Mouse (Mus musculus) heart, postnatal 0 days (tissue): ENCODE data around the gene Snx18. TPM values are rescaled to one million over a fixed set of nuclear protein-coding genes. Genes with fewer than 3 reads are reported as not detected.

Source experiments
- ATAC-seq: fragments of 200-750 bp; cut with Nextera tagmentation; 2 replicates; pipeline ENCODE4 v1.8.0; 2017; ENCODE audit warnings: low read depth, moderate number of reproducible peaks, moderate library complexity; ENCODE audit not compliant: insufficient read depth
- DNase-seq: peaks from one replicate; pipeline ENCODE4 v3.0.0-alpha.2; 2016; ENCODE audit warnings: low spot score
- H3K27ac ChIP-seq: fragments of 300-500 bp; sonication (generic); 2 replicates; pipeline ENCODE4 v1.5.1; 2014; ENCODE audit warnings: low read depth, mild to moderate bottlenecking
- H3K27me3 ChIP-seq: fragments of 300-500 bp; sonication (generic); 2 replicates; pipeline ENCODE4 v1.6.1; 2014; ENCODE audit warnings: low read length, mixed read lengths; ENCODE audit not compliant: control insufficient read depth, insufficient read depth
- H3K36me3 ChIP-seq: fragments of 300-500 bp; sonication (generic); replicated peaks from 2 replicates; pipeline ENCODE4 v1.6.1; 2014; ENCODE audit warnings: low read length, mixed read lengths; ENCODE audit not compliant: control insufficient read depth, insufficient read depth
- H3K4me1 ChIP-seq: fragments of 300-500 bp; sonication (generic); 2 replicates; pipeline ENCODE4 v1.6.1; 2014; ENCODE audit warnings: antibody characterized with exemption; ENCODE audit not compliant: control insufficient read depth, insufficient read depth
- H3K4me2 ChIP-seq: fragments of 300-500 bp; sonication (generic); 2 replicates; pipeline ENCODE4 v1.6.1; 2014; ENCODE audit warnings: low read depth, mild to moderate bottlenecking, low read length, moderate library complexity
- H3K4me3 ChIP-seq: fragments of 300-500 bp; sonication (generic); 2 replicates; pipeline ENCODE4 v1.5.1; 2014; ENCODE audit warnings: low read depth, low read length
- H3K9ac ChIP-seq: fragments of 300-500 bp; sonication (generic); replicated peaks from 2 replicates; pipeline ENCODE4 v1.6.1; 2014; ENCODE audit warnings: low read depth, low read length, mixed read lengths
- H3K9me3 ChIP-seq: fragments of 300-500 bp; sonication (generic); replicated peaks from 2 replicates; pipeline ENCODE4 v1.6.1; 2016; ENCODE audit warnings: low read length; ENCODE audit not compliant: control insufficient read depth
- CTCF ChIP-seq: IDR thresholded peaks from 2 replicates; pipeline ENCODE4 v1.5.1; 2016; ENCODE audit warnings: antibody characterized with exemption, control low read depth, low read depth
- EP300 ChIP-seq: IDR thresholded peaks from 2 replicates; pipeline ENCODE4 v1.6.1; 2016; ENCODE audit warnings: antibody characterized with exemption, low read depth
- WGBS: fragments of 180-500 bp; shearing (Covaris S2); extraction: QIAGEN DNeasy Blood & Tissue Kit; methylation state at CpG from one replicate; pipeline ENCODE4 v1.1.7; 2014; 5-methylcytosine and 5-hydroxymethylcytosine counted together
- polyA plus RNA-seq: library from polyadenylated mRNA; unstranded; fragments of >200 nt; fragmentation: Nextera tagmentation; extraction: Ambion mirVana; gene quantifications from 2 replicates; pipeline ENCODE4 v1.2.1, GENCODE M21; 2015
- total RNA-seq: library from RNA; depleted of rRNA; stranded (reverse); fragments of >200 nt; gene quantifications from 2 replicates; pipeline ENCODE4 v1.2.3, GENCODE M21; 2014; ENCODE audit warnings: low replicate concordance

Gene Snx18
- total and polyA plus RNA-seq, 2 experiments from 2014 or later, result 9.8 to 32.4 TPM

DNA sequence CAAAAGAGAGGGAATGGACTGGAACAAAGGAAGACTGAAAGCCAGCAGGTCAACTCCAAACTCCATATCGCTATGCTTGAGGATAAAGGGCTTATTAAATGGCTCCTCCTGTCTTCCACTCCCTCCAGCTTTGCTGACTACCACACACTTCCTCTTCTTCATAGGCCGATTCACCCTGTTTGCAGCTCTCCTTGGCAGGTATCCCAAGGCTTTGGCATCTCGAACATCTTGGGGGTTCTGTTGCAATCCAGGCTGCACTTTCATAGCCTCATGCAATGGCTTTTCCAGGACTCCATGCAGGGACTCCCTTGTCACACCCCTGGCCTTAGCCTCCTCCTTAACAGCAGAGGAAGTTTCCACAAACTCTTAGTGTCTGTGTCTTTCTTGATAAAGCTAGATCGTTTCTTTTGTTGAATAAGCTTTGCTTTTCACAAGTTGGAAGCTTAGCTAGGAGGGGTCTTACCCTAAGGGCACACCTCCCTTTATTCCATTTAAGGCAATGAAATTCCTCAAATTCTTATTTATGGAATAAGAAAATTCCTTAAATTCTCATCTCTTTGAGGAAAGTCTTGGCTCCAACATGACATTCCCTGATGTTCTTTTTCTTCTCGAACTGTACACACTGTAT, 64.6 kb downstream of the Snx18 start:
- Histone ChIP-seq H3K4me2 (no peak overlapping the region), H3K27me3 (no peaks in the 10 kb centered on the region), H3K36me3 (no peaks in the 10 kb centered on the region), H3K9ac (no peak overlapping the region), H3K27ac (peak overlapping the region; percentile 15; the same call in 1 of the 2 replicates), H3K4me3 (no peak overlapping the region), H3K4me1 (peaks cover 16% of the 10 kb centered on the region; the same call in 1 of the 2 replicates), H3K9me3 (no peaks in the 10 kb centered on the region)
- WGBS, result 62% methylated on average over 5 of the region's 5 CpGs
- ATAC-seq (no peak), DNase-seq (no peak)
- TF ChIP-seq CTCF, result no peak
- no peak for TF ChIP-seq EP300

DNA sequence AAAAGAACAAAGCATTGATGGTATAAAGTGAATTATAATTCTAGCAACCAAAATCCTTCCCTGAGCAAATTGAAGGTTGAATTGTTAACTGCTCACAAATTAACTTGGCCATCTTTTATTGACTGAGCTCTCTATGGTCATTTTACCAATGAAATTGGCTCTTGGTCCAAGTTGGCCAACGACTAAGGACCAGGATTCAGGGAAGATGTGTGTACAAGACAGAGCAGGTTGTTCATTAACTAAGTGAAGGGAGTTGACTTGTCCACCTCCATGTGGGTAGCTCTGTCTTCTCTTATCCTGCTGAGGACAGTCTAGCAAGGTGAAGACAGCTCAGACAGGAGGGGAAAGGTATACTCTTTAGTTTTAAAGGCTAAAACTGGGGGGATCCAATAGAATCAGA, 66.0 kb downstream of the Snx18 start:
- no peak overlapping the region for H3K27ac ChIP-seq
- H3K4me1 ChIP-seq, result peaks cover 16% of the 10 kb centered on the region; the same call in 1 of the 2 replicates
- H3K36me3 ChIP-seq, result no peaks in the 10 kb centered on the region
- no peak for TF ChIP-seq CTCF
- no peak for TF ChIP-seq EP300
- no peak overlapping the region for H3K4me3 ChIP-seq
- H3K27me3 ChIP-seq, result no peaks in the 10 kb centered on the region
- DNase-seq (no peak), ATAC-seq (no peak)
- no peak overlapping the region for H3K4me2 ChIP-seq
- 83% methylated on average over 1 of the region's 1 CpGs for WGBS
- no peaks in the 10 kb centered on the region for H3K9me3 ChIP-seq
- H3K9ac ChIP-seq, result no peak overlapping the region

DNA sequence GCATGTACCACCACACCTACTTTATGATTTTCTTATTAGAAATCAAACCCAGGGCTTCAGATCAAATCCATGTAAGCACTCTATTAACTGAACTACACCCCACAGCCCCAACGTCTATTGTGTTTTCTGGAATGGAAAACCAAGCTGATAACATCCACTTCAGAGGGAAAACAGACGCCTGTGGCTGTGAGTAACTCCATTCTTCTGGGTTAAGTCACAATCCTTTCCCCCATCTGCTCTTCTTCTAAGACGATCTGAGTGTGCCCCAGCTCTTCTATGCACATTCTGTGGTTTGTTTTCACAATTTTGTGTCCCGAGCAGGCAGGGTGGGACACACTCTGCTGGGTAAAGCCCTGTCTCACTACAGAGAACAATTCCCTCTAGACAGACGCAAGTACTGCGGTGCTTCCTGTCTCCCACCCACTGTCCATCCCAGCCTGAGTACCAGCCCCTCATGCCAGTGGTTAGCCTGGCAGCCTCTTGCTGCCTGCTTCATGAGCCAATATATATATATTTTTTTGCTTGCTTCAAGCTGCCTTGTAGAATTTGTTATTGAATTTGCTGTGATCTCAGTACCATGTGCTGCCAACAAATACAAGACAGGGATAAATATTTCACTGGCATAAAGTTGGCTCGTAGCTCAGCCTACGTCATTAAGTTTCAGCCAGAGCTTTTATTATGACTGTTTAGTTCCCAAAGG, 67.3 kb downstream of the Snx18 start:
- Histone ChIP-seq H3K9ac (no peak overlapping the region), H3K27ac (peak overlapping the region; percentile 74), H3K4me3 (no peak overlapping the region), H3K4me1 (peaks cover 16% of the 10 kb centered on the region; the same call in 1 of the 2 replicates), H3K4me2 (peak overlapping the region; percentile 35), H3K9me3 (no peaks in the 10 kb centered on the region), H3K27me3 (no peaks in the 10 kb centered on the region), H3K36me3 (no peaks in the 10 kb centered on the region)
- TF ChIP-seq EP300, result peak; percentile 71; the same call in 1 of the 2 replicates
- no peak for TF ChIP-seq CTCF
- WGBS, result 22% methylated on average over 8 of the region's 8 CpGs
- DNase-seq (peak; percentile 84), ATAC-seq (peak; percentile 80)

DNA sequence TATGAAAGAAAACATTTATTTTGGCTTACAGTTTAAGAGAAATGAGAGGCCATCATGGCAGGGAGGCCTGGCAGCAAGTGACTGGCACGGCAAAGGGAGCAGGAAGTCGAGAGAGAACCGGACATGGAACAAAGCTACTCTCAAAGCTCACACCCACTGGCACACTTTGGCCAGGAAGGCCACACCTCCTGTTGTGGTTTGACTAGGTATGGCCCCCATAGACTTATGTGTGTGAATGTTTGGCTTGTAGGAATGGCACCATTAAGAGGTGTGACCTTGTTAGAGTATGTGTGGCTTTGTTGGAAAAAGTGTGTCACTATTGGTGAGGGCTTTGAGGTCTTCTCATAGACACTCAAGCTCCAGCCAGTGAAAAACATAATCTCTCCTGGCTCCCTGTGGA, 69.3 kb downstream of the Snx18 start:
- WGBS, result 72% methylated on average over 3 of the region's 3 CpGs
- H3K4me2 ChIP-seq, result no peak overlapping the region
- no peaks in the 10 kb centered on the region for H3K36me3 ChIP-seq
- no peak overlapping the region for H3K9ac ChIP-seq
- H3K27me3 ChIP-seq, result no peaks in the 10 kb centered on the region
- H3K4me1 ChIP-seq, result peaks cover 19% of the 10 kb centered on the region; the same call in 1 of the 2 replicates
- no peak overlapping the region for H3K27ac ChIP-seq
- ATAC-seq (no peak), DNase-seq (no peak)
- H3K4me3 ChIP-seq, result no peak overlapping the region
- H3K9me3 ChIP-seq, result no peaks in the 10 kb centered on the region
- TF ChIP-seq CTCF (no peak), EP300 (no peak)

DNA sequence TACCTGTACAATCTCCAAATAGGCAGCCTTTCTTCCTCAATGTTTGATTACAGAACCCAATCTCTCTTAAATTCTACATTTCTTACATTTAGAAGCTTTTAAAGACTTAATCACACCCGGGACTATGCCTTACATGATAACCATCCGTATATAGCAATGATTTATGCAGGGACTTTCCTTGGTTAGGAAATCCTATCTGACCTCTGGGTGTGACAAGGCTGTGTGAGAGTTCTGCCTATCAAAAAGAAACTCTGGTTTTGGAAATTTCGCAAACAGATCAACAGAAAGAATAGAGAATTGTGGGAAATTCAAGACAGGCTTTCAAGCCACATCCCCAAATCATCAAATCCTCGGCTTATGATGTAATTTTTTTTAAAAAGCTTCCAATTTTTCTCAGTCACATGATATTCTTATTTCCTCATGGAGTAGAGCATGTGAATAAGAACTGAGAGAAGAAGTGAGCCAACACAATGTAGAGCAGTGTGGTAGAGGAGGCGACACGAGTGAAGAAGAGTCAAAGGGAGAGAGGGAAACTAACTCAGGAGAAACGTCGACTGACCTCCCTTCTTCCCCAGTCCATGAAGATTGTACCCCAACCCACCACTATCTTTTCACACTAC, 70.4 kb downstream of the Snx18 start:
- WGBS, result 84% methylated on average over 8 of the region's 8 CpGs
- Histone ChIP-seq H3K4me2 (no peak overlapping the region), H3K9ac (no peak overlapping the region), H3K4me3 (no peak overlapping the region), H3K27me3 (no peaks in the 10 kb centered on the region), H3K36me3 (no peaks in the 10 kb centered on the region), H3K4me1 (peaks cover 19% of the 10 kb centered on the region; the same call in 1 of the 2 replicates), H3K9me3 (no peaks in the 10 kb centered on the region), H3K27ac (no peak overlapping the region)
- TF ChIP-seq CTCF, result no peak
- no peak for TF ChIP-seq EP300
- DNase-seq, result no peak
- no peak for ATAC-seq
